Mouse (Mus musculus) brown adipose tissue, adult 24 weeks (tissue): ENCODE results near the gene Rps6ka1. TPM values are rescaled to one million over a fixed set of nuclear protein-coding genes. Genes with fewer than 3 reads are reported as not detected.

Experiments used
- H3K27ac ChIP-seq: fragments of 200-500 bp; replicated peaks from 2 replicates; pipeline ENCODE4 v1.5.1; 2012; ENCODE audit warnings: low read depth, mild to moderate bottlenecking, low read length
- H3K4me1 ChIP-seq: fragments of 200-500 bp; 2 replicates; pipeline ENCODE4 v1.6.1; 2012; ENCODE audit warnings: low read length, mixed read lengths; ENCODE audit not compliant: control insufficient read depth, insufficient read depth, insufficient read length
- H3K4me3 ChIP-seq: fragments of 200-500 bp; 2 replicates; pipeline ENCODE4 v1.5.1; 2012; ENCODE audit warnings: low read depth, mild to moderate bottlenecking, low read length, moderate library complexity; ENCODE audit not compliant: insufficient read depth
- polyA plus RNA-seq: library from polyadenylated mRNA; stranded (reverse); fragments of >200 nt; gene quantifications from 2 replicates; pipeline ENCODE4 v1.2.4, GENCODE M21; 2012; ENCODE audit not compliant: missing spikeins, insufficient read depth, insufficient read length

Rps6ka1 gene
- polyA plus RNA-seq, 1 experiment = 4.2 TPM

GRCm38 (mm10) chr4:133881399-133881798 is 6.2 kb downstream of the Rps6ka1 start:
- no peak overlapping the region for H3K27ac ChIP-seq

GRCm38 (mm10) chr4:133879145-133879902 is 8.3 kb downstream of the Rps6ka1 start:
- Histone ChIP-seq H3K4me1 (no peaks in the 10 kb centered on the region), H3K27ac (no peak overlapping the region), H3K4me3 (no peak overlapping the region)

More at GRCm38 (mm10) chr4:133881399-133881798, 6.2 kb downstream of the Rps6ka1 start:
- H3K4me1 ChIP-seq = peaks cover 7% of the 10 kb centered on the region
- no peak overlapping the region for H3K4me3 ChIP-seq

- no peak overlapping the region for H3K27ac ChIP-seq
- no peaks in the 10 kb centered on the region for H3K4me1 ChIP-seq
- H3K4me3 ChIP-seq = no peak overlapping the region
These were observed 9.5 kb downstream of the Rps6ka1 start for GRCm38 (mm10) chr4:133877850-133878755.

GRCm38 (mm10) chr4:133874865-133875517 is 12.6 kb downstream of the Rps6ka1 start:
- Histone ChIP-seq H3K4me3 (no peak overlapping the region), H3K4me1 (no peaks in the 10 kb centered on the region), H3K27ac (no peak overlapping the region)

- H3K4me1 ChIP-seq = no peaks in the 10 kb centered on the region
- H3K4me3 ChIP-seq = peak overlapping the region; percentile 21
- H3K27ac ChIP-seq = peak overlapping the region; percentile 6
These were observed 13.4 kb downstream of the Rps6ka1 start for GRCm38 (mm10) chr4:133873926-133874864.

- Histone ChIP-seq H3K27ac (no peak overlapping the region), H3K4me3 (0 out of 2 replicates have a peak overlapping the region, but pooled peaks have one; percentile 21)
These were observed 14.2 kb downstream of the Rps6ka1 start for GRCm38 (mm10) chr4:133873431-133873851.

GRCm38 (mm10) chr4:133872812-133873300 is 14.7 kb downstream of the Rps6ka1 start:
- Histone ChIP-seq H3K4me1 (no peaks in the 10 kb centered on the region), H3K4me3 (peak overlapping the region; percentile 50), H3K27ac (no peak overlapping the region)

More at GRCm38 (mm10) chr4:133873431-133873851, 14.2 kb downstream of the Rps6ka1 start:
- no peaks in the 10 kb centered on the region for H3K4me1 ChIP-seq

GRCm38 (mm10) chr4:133872222-133872811 is 15.3 kb downstream of the Rps6ka1 start:
- no peak overlapping the region for H3K27ac ChIP-seq
- peak overlapping the region; percentile 50 for H3K4me3 ChIP-seq
- no peaks in the 10 kb centered on the region for H3K4me1 ChIP-seq

GRCm38 (mm10) chr4:133865231-133865630 is 22.4 kb downstream of the Rps6ka1 start:
- no peaks in the 10 kb centered on the region for H3K4me1 ChIP-seq
- no peak overlapping the region for H3K4me3 ChIP-seq
- H3K27ac ChIP-seq = no peak overlapping the region

- no peak overlapping the region for H3K27ac ChIP-seq
- H3K4me3 ChIP-seq = no peak overlapping the region
- no peaks in the 10 kb centered on the region for H3K4me1 ChIP-seq
These were observed 23.1 kb downstream of the Rps6ka1 start for GRCm38 (mm10) chr4:133864380-133864981.

- H3K27ac ChIP-seq = no peak overlapping the region
- no peaks in the 10 kb centered on the region for H3K4me1 ChIP-seq
- H3K4me3 ChIP-seq = no peak overlapping the region
These were observed 23.7 kb downstream of the Rps6ka1 start for GRCm38 (mm10) chr4:133863795-133864379.

GRCm38 (mm10) chr4:133857527-133857926 is 30.1 kb downstream of the Rps6ka1 start:
- no peak overlapping the region for H3K4me3 ChIP-seq
- no peaks in the 10 kb centered on the region for H3K4me1 ChIP-seq
- no peak overlapping the region for H3K27ac ChIP-seq

GRCm38 (mm10) chr4:133854621-133855020 is 33.0 kb downstream of the Rps6ka1 start:
- no peak overlapping the region for H3K27ac ChIP-seq

More at GRCm38 (mm10) chr4:133854621-133855020, 33.0 kb downstream of the Rps6ka1 start:
- Histone ChIP-seq H3K4me1 (no peaks in the 10 kb centered on the region), H3K4me3 (no peak overlapping the region)
